Mouse (Mus musculus): Measurements from ENCODE around the gene Cdkn1c. TPM values are rescaled to one million over a fixed set of nuclear protein-coding genes. Genes with fewer than 3 reads are reported as not detected.

Cdkn1c gene
- total and polyA plus RNA-seq, 3 experiments: not detected

- peaks cover 11% of the 10 kb centered on the region for H3K9me3 ChIP-seq (replicated peaks; ENCODE audit: low read length)
- peaks cover 42% of the 10 kb centered on the region for H3K27me3 ChIP-seq (replicated peaks)
- no peaks in the 10 kb centered on the region for H3K79me2 ChIP-seq (replicated peaks; ENCODE audit: control insufficient read depth, extremely low read depth, insufficient read depth, poor library complexity, severe bottlenecking)
- DNase-seq (ENCODE audit: extremely low read depth): no peak
- no peak overlapping the region for H3K4me3 ChIP-seq (replicated peaks in 1 of 3; ENCODE audit: low read depth in 2 of 3, low read length in 2 of 3, poor library complexity in 1 of 3)
- H3K27ac ChIP-seq (ENCODE audit: insufficient read depth, low read depth): no peak overlapping the region
- in situ Hi-C loops (cut with MboI; ENCODE audit: low pct_ligation_motif_present, low pct_unique_long_range_greater_than_20kb, low sequenced_read_pairs) (no loop called here), dilution Hi-C loops (cut with MboI; ENCODE audit: extremely low pct_ligation_motif_present, extremely low pct_unique_long_range_greater_than_20kb, low sequenced_read_pairs) (no loop called here)
- no peaks in the 10 kb centered on the region for H3K4me1 ChIP-seq (ENCODE audit: control insufficient read depth in 1 of 2, insufficient read depth in 2 of 2)
- H3K36me3 ChIP-seq (replicated peaks in 1 of 2; ENCODE audit: control insufficient read depth in 1 of 2, insufficient read depth in 1 of 2, low read length in 1 of 2): no peaks in the 10 kb centered on the region
- no peak overlapping the region for H3K9ac ChIP-seq (ENCODE audit: insufficient read depth, low read depth)
- TF ChIP-seq POLR2AphosphoS2 (IDR thresholded peaks at IDR 0.05; ENCODE audit: low read depth, low read length): no peak
- no peak for TF ChIP-seq MEF2A (IDR thresholded peaks at IDR 0.05; ENCODE audit: borderline replicate concordance, low read depth, low read length)
- TF ChIP-seq JUN (IDR thresholded peaks at IDR 0.05; ENCODE audit: insufficient read depth, low read depth, low read length): no peak
- no peak for TF ChIP-seq KAT2A (IDR thresholded peaks at IDR 0.05; ENCODE audit: insufficient replicate concordance, low read length)
- no peak for TF ChIP-seq IRF4 (IDR thresholded peaks at IDR 0.05; ENCODE audit: low read depth, low read length)
- no peak for TF ChIP-seq PAX5 (IDR thresholded peaks at IDR 0.05; ENCODE audit: low read length)
- TF ChIP-seq MYC (IDR thresholded peaks at IDR 0.05; ENCODE audit: low read depth, low read length): no peak
- no peak for TF ChIP-seq ZNF384 (IDR thresholded peaks at IDR 0.05; ENCODE audit: low read depth, low read length)
- no peak for TF ChIP-seq ELF1 (IDR thresholded peaks at IDR 0.05; ENCODE audit: low read depth, low read length)
- no peak for TF ChIP-seq ETS1 (conservative IDR thresholded peaks at IDR 0.05; ENCODE audit: low read depth, low read length)
- TF ChIP-seq RAD21 (IDR thresholded peaks at IDR 0.05; ENCODE audit: low read depth, low read length): no peak
- no peak for TF ChIP-seq NELFE (IDR thresholded peaks at IDR 0.05; ENCODE audit: low read depth, low read length)
- TF ChIP-seq TCF12 (IDR thresholded peaks at IDR 0.05; ENCODE audit: low read depth, low read length): no peak
- TF ChIP-seq ZMIZ1 (IDR thresholded peaks at IDR 0.05; ENCODE audit: low read depth, low read length): no peak
- TF ChIP-seq MAZ (IDR thresholded peaks at IDR 0.05; ENCODE audit: low read depth, low read length): no peak
- no peak for TF ChIP-seq GABPA (IDR thresholded peaks at IDR 0.05; ENCODE audit: insufficient replicate concordance, low read depth, low read length)
- no peak for TF ChIP-seq CTCF (conservative IDR thresholded peaks at IDR 0.05 in 1 of 2, IDR thresholded peaks at IDR 0.05 in 1 of 2; ENCODE audit: low read depth in 2 of 2, low read length in 2 of 2)
- TF ChIP-seq E2F4 (IDR thresholded peaks at IDR 0.05; ENCODE audit: insufficient replicate concordance, low read depth, low read length): no peak
- no peak for TF ChIP-seq MAX (IDR thresholded peaks at IDR 0.05; ENCODE audit: low read length)
- H3K4me2 ChIP-seq (ENCODE audit: insufficient read depth, low read depth, poor library complexity, severe bottlenecking): no peak overlapping the region
Observed at GRCm38 (mm10) chr7:143503926-143504325, 43.1 kb upstream of the Cdkn1c start.

- dilution Hi-C loops (cut with MboI; ENCODE audit: extremely low pct_ligation_motif_present, extremely low pct_unique_long_range_greater_than_20kb, low sequenced_read_pairs): no loop called here
- Histone ChIP-seq H3K9ac (ENCODE audit: insufficient read depth, low read depth) (no peak within 1 kb of the TSS), H3K79me2 (replicated peaks; ENCODE audit: control insufficient read depth, extremely low read depth, insufficient read depth, poor library complexity, severe bottlenecking) (no peaks in the 10 kb centered on the region), H3K4me3 (replicated peaks in 1 of 3; ENCODE audit: low read depth in 2 of 3, low read length in 2 of 3, poor library complexity in 1 of 3) (no peak within 1 kb of the TSS), H3K27ac (ENCODE audit: insufficient read depth, low read depth) (no peak within 1 kb of the TSS), H3K4me2 (ENCODE audit: insufficient read depth, low read depth, poor library complexity, severe bottlenecking) (no peak within 1 kb of the TSS), H3K9me3 (replicated peaks; ENCODE audit: low read length) (peaks cover 11% of the 10 kb centered on the region), H3K27me3 (replicated peaks) (peaks cover 52% of the 10 kb centered on the region), H3K4me1 (ENCODE audit: control insufficient read depth in 1 of 2, insufficient read depth in 2 of 2) (no peaks in the 10 kb centered on the region), H3K36me3 (replicated peaks in 1 of 2; ENCODE audit: control insufficient read depth in 1 of 2, insufficient read depth in 1 of 2, low read length in 1 of 2) (no peaks in the 10 kb centered on the region)
- no peak for DNase-seq (ENCODE audit: extremely low read depth)
- in situ Hi-C loops (cut with MboI; ENCODE audit: low pct_ligation_motif_present, low pct_unique_long_range_greater_than_20kb, low sequenced_read_pairs): no loop called here
- TF ChIP-seq TCF12 (IDR thresholded peaks at IDR 0.05; ENCODE audit: low read depth, low read length) (no peak), E2F4 (IDR thresholded peaks at IDR 0.05; ENCODE audit: insufficient replicate concordance, low read depth, low read length) (no peak), UBTF (IDR thresholded peaks at IDR 0.05; ENCODE audit: low read depth, low read length) (no peak), CTCF (conservative IDR thresholded peaks at IDR 0.05 in 1 of 2, IDR thresholded peaks at IDR 0.05 in 1 of 2; ENCODE audit: low read depth in 2 of 2, low read length in 2 of 2) (no peak), CHD2 (IDR thresholded peaks at IDR 0.05; ENCODE audit: low read length) (no peak), ZKSCAN1 (IDR thresholded peaks at IDR 0.05; ENCODE audit: borderline replicate concordance, low read depth, low read length) (no peak), PAX5 (IDR thresholded peaks at IDR 0.05; ENCODE audit: low read length) (no peak), ZC3H11A (IDR thresholded peaks at IDR 0.05; ENCODE audit: low read depth, low read length) (no peak), KAT2A (IDR thresholded peaks at IDR 0.05; ENCODE audit: insufficient replicate concordance, low read length) (no peak)
Observed at GRCm38 (mm10) chr7:143502418-143503200, 41.8 kb upstream of the Cdkn1c start, which contains the start of gene Phlda2. Phlda2 (minus strand) TSS chr7:143503150.

All from CH12.LX (cell line).